Mouse (Mus musculus): ENCODE data around the gene Ctbp2.

The Ctbp2 gene

DNA sequence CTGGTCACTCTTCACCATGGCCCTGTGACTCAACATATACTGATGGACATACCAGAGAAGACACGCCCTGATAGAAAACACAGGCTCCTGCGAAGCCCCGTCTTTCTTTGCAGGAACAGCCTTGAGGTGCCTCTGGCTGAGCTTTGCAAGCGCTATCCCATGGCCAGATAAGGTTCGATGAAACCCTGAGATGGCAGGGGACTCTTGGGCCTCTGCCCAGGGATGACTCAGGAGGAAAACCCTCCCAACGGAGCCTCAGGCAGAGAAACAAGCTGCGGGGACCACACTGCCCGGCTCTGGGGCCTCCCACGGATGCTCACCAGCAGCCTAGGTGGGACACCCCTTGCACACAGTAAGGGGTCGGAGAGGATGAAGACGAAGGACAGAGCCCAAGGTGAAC is 116.8 kb downstream of the Ctbp2 start:
- DNase-seq (ENCODE audit: low spot score), result peak; percentile 53

DNA sequence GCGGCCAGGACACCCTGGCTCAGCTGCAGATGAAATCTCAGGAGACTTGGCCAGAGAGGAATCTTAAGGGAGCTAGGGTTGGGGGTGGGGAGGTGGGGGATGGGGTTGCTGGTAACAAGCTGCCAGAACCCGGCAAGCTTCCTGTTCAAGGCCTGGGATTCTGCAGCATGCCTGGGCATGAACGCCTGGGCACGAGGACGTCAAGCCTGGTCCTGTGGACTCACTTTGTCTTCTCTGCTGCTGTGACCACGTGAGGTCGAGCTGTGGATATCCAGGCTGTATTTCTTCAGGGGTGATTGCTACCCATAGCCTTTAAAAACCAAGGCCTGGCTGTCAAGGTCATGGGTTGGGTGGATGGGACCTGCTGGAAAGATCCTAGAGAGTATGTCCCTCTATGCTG is 118.4 kb downstream of the Ctbp2 start:
- peak; percentile 23 for DNase-seq (ENCODE audit: low spot score)

DNA sequence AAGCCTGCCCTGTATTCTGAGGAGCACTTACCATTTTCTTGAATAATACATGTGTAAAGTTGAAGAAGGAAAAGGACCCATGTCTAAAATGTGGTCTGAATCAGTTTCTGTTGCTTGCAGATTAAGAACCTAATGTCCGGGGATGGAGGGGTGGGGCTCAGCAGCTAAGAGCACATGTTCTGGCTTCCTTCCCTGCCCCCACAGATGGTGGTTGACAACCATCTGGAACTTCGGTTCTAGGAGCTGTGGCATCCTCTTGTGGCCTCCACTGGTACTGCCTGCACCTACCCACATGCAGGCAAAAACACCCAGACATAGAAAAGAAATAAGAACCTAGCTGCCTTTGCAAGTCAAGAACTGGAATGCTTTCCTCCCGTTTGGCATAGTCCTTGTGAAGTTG is 120.7 kb downstream of the Ctbp2 start:
- DNase-seq (ENCODE audit: low spot score), result peak; percentile 70

DNA sequence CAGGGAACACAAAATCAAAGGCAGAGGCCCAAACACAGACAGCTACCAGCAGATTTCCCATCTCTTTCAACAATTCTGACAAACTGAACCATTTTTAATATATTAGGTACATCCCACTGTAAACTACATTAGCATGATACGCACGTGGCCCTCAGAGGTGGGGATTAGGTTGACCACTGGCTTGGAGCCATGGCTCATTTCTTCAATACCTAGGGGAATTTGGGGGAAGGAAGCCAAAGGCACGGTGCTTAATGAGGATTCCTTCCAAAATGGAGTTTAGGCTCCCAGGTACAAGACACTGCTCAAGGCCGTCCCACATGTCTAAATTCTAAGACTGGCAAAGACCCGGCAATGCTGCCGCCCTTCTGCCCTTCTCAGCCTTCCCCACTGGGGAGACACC is 121.9 kb downstream of the Ctbp2 start:
- no peak for DNase-seq (ENCODE audit: low spot score)

DNA sequence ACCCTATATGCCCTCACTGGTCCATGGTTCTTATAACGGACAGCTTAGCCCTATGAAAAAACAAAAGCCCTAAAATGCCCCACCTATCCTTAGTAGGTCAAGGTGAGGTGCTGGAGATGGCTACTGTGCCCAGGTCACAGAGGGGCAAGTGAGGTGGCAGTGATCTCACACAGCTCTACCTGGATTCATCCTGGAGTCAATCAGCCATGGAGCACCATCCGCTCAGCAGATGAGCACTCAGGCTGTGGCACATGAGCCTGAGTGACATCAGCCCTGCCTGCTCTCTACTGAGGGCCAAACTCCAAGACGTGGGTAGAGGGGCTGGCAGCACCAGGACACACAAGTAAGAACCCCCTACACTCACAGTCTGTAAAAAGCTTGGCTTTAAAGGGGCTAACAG is 122.8 kb downstream of the Ctbp2 start:
- DNase-seq (ENCODE audit: low spot score), result no peak

DNA sequence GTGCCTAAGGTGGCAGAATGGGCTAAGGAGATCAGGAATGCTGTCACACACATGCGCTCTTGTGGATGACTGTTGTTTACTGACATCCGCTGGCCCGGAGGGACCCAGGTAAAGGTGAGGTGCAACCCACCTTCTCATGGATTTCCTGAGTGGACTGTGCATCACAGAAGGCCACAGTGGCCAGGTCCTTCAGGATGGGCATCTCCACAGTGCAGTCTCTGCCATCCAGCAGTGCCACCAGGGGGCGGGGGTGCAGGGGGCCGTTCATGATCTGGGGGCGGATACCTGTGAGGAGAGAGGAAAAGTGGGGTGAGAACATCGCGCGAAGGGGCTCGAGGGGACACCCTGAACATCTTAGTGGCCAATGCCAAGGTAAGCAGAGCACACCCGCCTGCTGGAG is 125.1 kb downstream of the Ctbp2 start:
- no peak for DNase-seq (ENCODE audit: low spot score)

DNA sequence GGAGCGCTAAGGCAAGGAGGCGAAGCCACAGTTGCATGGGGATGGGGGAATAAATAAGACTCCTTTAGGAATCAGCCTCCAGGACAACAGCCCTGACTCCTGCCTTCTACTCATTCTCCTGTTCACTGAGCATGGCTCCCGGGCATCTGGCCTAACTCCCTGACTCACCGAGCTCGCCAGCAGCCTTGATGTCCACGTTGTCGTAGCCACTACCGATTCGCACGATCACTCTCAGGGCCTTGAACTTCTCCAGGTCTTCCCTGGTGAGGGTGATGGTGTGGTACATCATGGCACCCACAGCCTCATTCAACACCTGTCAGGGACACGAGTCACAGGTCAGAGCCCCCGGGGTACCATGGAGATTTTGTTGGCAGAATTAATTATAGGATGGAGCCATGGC is 125.5 kb downstream of the Ctbp2 start:
- no peak for DNase-seq (ENCODE audit: low spot score)

DNA sequence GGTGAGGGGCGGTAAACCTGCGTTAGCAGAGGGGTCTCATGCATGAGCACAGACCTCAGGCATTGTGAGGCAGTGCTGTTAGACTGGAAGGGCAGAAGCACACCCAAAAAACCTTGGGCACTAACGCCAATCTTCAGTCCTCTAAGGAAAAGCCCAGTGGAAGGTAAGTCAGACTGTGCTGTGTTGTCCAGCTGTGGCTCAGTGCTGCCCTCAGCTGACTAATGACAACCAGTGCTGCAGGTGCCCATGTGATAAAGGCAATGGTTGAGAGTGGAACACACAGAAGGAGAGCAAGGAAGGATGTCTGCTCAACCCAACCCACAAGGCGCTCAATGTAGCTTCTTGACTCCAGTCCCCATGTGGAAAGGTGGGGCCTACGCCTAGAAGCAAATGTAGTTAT is 127.8 kb downstream of the Ctbp2 start:
- no peak for DNase-seq (ENCODE audit: low spot score)

DNA sequence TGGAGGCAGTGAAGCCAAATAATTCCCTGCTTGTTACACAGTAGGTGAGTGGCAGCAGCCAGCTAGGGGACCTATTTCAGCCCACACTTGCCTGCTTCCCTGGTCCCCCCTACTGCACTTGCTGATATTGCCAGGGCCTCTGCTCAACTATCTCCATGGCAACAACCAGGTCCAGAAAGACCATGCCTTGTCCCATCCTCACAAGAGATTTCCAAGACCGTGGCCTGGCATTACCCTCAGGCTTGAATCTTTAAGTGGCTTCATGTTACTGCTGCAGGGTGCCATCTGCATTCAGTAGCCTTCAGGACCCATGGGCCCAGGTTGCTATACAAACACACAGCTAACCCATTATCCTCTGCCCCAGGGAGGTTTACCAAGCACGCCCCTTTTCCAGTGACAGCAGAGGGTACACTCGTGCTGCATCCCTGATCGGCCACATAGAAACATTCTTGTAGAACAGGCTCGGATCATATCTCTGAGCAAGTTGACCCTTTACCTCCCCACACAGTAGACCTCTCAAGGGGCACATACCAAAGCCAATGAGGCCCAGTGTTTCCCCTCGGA is 129.4 kb downstream of the Ctbp2 start:
- DNase-seq (ENCODE audit: low spot score), result no peak

DNA sequence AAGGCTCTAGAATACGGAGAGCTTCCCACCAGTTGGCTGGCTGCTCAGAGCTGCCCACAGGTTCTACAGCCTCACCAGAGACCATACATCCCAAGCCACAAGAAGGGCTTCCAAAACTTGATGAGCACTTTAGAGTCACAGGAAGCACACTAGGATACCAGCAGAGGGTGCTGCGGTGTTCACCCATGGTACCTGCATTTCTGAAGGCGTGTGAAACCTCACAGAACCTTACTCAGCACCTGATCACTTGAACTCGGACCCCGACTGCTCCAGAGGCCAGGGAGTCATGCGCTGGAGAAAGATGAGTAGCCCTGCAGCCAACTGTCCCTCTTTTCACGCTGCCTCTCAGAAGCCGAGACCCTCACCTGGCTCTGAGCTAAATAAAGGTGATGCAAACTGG is 130.0 kb downstream of the Ctbp2 start:
- DNase-seq (ENCODE audit: low spot score), result no peak

DNA sequence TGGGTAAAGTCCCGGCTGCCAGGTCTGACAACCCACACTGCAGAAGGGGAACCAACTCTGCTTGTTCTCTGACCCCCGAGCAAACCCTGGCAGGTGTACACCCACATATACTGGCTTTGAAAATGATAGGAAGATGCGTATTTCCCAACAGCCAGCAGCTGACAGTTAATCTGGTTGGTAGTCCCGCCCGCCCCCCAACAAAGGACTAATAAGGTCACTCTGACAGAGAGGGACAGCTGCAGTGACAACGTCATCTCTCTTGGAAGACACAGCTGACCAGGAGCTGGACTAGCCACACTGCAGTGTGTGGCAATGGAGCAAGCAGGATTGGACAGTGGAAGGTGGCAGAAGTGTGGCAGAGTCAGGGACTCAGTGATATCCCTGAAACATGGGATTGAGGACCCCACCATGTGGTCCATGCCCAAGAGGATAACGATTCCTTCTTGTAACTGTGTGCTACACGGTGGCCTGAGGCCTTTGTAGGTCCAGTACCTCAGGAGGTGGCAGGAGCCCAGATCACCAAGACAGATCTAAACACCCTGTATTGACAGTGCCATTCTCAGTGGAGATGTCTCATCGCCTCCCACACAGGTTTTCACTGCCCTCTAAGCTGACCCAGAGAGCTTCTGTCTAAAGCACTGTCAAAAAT is 131.1 kb downstream of the Ctbp2 start:
- no peak for DNase-seq (ENCODE audit: low spot score)

DNA sequence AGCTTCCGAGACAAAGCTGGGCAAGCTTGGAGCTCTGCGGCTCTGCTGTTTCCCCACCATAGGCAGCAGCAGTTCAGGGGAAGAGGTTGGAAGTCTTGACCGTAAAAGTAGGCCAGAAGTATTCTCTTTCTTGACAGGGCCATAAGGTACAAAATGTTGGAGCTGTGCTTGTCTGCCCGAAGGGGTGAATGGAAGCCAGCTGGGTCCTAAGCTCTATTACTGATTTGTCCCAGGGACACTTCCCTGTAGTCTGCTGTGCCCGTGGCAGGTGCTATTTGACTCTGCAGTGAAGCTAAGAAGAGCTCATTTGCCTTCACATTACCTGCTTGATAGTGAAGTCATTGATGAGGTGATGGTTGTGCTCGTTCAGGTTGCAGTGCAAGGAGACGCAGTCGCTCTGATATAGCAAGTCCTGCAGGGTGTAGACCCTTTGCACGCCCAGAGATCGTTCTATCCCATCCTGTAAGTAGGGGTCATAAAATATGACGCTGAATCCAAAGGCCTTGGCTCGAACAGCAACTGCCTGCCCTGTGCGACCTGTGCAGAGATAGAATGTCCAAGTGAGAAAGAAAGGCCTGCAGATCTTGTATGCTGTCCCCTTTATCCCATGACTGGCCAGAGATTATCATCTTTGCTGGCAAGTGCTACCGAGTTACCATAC is 132.8 kb downstream of the Ctbp2 start:
- no peak for DNase-seq (ENCODE audit: low spot score)

DNA sequence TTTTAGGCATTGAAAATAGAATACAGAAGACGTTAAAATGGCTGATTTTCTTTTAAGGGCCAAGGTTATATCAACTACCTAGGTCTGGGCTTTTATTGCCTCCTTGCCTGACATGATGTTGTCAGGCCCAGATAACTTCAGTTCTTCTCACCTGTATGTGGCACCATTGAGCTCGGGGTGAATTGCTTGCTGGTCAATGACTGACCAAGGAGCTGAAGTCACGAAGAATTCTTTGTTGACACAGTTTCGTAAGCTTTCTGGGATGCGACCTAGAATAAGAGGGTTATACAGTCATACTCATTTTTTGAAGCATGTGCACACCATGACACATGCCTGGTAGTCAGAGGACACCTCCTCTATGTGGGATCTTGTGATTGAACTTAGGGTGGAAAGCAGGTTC is 134.3 kb downstream of the Ctbp2 start:
- DNase-seq (ENCODE audit: low spot score), result no peak

DNA sequence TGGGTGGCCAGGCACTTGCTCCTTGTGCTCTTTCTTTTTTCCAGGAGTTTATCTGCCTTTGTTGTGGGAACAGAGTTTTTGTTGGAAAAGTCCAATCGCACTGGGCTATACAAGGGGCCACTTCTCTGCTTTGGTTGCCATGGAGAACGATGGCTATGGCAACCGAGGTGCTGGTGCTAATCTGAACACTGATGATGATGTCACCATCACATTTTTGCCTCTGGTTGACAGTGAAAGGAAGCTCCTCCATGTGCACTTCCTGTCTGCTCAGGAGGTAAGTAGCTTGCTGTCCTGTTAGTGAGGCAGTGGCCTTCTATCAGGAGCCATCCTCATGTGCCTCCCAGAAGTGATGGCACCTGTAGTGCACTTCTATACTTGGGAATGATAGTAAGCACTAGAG is 141.5 kb downstream of the Ctbp2 start:
- no peak for DNase-seq (ENCODE audit: low spot score)

DNA sequence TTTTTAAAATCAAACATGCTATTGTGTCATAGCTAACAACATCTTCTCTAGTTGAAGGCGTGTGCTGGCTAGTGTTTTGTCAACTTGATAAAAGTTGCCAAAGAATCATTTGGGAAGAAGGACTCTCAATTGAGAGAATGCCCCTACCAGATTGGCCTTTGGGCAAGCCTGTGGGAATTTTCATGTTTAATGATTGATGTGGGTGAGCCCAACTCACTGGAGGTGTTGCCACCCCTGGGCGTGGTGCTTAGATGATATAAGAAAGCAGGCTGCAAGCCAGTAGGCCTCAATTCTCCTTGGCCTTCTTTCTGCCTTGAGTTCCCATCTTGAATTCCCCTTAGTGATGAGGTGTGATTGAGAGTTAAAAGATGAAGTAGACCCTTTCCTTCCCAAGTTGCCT is 146.2 kb downstream of the Ctbp2 start:
- DNase-seq (ENCODE audit: low spot score), result no peak

DNA sequence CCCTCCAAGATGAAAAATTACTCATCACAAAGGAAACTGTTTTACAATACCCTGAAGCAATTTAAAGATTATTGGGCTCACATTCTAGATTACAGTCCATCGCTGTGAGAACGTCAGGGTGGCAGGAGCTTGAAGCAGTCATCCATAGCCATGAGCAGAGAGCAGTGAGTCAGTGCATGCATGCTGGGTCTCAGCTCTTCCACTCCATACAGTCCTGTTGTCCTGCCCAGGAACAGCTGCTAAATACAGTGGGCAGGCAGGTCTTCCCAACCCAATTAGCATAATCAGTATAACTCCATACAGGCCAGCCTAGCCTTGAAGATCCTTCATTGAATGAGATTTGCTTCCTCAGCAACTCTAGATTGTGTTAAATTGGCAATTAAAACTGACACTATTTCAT is 148.1 kb downstream of the Ctbp2 start:
- no peak for DNase-seq (ENCODE audit: low spot score)

DNA sequence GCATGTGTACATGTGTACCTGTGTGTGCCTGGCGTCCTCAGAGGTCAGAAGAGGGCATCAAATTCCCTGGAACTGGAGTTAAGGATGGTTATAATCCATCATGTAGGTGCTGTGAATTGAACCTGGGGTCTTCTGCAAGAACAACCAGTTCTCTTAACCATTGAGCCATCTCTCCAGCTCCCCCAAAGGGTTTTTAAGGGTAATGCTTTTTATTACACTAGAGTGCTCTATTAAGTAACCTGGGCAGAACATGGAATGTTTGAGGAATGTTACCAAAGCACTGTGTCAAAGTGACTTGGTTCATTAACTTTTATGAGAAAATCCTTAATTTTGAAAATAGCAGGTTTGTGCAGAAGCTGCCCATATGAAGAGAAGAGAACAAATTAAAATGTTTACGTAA is 152.1 kb downstream of the Ctbp2 start:
- DNase-seq (ENCODE audit: low spot score), result no peak

DNA sequence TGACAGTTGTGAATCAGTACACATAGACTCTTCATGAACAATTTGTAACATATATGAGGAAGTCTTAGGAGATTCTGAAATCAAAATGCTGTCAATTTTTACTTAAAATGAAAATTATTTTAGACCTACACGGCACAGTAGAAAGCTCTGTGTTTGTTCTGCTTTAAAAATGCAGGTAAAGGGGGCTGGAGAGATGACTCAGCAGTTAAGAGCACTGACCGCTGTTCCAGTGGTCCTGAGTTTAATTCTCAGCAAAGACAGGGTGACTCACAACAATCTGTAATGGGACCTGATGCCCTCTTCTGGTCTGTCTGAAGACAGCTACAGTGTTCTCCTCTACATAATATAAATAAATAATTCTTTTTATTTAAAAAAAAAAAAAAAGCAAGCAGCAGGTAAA is 158.4 kb downstream of the Ctbp2 start:
- no peak for DNase-seq (ENCODE audit: low spot score)

DNA sequence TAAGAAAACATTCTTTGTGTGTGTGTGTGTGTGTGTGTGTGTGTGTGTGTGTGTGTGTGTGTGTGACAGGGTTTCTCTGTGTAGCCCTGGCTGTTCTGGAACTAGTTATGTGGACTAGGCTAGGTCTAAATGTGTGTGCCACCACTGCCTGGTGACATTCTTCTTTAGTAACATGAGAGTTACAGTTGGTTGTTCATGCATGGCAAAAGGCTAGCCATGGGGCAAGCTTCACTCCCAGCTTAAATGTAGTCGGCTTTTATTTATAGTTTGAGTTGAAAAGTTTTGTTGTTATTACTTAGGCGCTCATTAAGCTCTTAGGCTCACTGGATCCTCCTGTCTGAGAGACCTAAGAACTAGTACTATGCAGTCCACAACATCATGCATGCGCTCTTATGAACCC is 159.8 kb downstream of the Ctbp2 start:
- DNase-seq (ENCODE audit: low spot score), result no peak

DNA sequence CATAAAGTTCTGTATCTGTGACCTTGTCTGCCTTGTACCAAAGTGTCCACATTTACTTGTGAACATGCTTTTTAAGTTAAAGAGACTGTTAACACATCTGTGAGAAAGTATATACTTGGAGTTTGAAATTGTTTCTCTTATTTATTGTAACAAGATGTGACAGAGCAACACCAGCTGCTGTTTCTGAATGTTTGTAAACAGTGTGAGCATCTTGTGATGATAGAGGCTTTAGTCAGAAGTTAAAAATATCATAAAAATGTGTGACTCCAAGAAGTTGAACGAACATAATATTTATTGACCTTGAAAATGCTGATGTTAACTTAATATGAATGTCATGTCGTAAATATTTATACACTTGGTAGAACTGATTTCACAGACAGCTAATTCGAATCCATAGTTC is 173.5 kb downstream of the Ctbp2 start:
- DNase-seq (ENCODE audit: low spot score), result no peak

DNA sequence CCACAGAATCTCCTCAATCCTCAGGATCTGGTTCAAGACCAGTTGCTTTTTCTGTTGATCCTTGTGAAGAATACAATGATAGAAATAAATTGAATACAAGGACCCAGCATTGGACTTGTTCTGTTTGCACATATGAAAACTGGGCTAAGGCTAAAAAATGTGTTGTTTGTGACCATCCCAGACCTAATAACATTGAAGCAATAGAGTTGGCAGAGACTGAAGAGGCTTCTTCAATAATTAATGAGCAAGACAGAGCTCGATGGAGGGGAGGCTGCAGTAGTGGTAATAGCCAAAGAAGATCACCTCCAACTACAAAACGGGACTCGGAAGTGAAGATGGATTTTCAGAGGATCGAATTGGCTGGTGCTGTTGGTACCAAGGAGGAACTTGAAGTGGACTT is 174.2 kb downstream of the Ctbp2 start:
- no peak for DNase-seq (ENCODE audit: low spot score)

DNA sequence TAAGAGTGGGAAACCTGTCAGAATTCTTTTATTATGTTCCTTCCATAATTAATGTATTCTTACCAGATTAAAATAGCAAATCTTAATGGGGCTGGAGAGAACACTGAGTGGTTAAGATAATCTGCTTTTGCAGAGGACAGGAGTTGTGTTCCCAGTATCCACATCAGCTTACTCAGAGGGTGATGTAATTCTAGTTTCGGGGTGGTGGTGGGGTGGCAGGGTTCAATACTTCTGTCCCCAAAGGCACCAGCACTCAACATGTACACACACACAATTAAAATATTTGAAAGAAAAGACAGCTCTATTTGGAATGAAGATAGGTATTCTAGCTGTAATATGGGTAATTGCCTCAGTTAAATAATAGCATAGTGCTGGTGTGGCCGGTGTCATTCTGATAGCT is 183.6 kb downstream of the Ctbp2 start:
- no peak for DNase-seq (ENCODE audit: low spot score)

DNA sequence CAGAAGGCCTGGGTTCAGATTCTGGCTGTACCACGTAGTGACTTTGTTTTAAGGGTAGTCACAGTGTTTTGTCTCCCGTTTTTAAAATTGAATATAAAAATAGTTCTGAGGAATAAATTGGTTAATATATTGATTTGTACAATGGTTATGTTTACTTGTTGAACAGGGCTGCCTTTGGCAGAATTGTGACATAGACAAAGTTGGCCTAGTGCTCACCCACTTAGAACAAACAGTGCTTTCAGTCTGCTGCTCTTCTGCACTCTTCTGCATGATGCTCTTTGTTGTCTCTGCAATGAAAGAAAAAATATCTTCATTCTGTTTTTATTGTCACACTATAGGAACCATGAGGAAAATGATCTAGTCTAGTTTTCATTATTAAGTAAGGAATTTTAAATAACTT is 185.0 kb downstream of the Ctbp2 start:
- no peak for DNase-seq (ENCODE audit: low spot score)
